Mouse (Mus musculus): Measurements from ENCODE around the gene Afg1l.
A peak's percentile ranks its signal among the peaks of the same experiment; 100 is the strongest.

Gene Afg1l

GRCm38 (mm10) chr10:42476774-42477475, 1.4 kb downstream of the Afg1l start:
- no peak for DNase-seq

DNA sequence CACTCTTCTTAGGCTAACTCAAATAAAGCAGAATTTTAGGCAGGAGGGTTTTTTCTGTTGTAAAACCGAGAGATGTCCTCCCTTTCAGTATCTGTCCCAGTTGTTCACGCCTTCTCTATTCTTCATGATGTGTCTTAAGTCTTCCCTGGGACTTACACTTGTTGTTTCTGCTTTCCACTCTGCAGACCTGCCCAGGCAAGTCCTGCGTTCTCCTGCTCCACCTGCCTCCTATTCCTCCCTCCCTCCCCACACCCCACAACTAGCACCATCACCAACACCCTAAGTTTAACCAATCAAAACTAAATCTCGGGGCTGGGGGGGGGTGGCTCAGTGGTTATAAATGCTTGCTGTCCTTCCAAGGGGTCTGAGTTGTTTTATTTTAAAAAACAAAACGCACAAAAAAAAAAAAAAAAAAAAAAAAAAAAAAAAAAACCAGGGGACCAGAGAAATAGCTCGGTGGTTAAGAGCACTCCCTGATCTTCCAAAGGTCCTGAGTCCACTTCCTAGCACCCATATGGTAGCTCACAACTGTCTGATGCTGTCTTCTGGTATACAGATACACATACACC, 3.3 kb downstream of the Afg1l start:
- no peak for DNase-seq

- DNase-seq, result no peak
Measured at GRCm38 (mm10) chr10:42464805-42465204, 13.6 kb downstream of the Afg1l start.

- no peak for DNase-seq
Measured at GRCm38 (mm10) chr10:42464224-42464623, 14.1 kb downstream of the Afg1l start.

- DNase-seq, result no peak
Measured at GRCm38 (mm10) chr10:42457557-42458191, 20.7 kb downstream of the Afg1l start.

GRCm38 (mm10) chr10:42455981-42456380, 22.4 kb downstream of the Afg1l start:
- no peak for DNase-seq

GRCm38 (mm10) chr10:42454690-42455089, 23.7 kb downstream of the Afg1l start:
- DNase-seq, result no peak

DNA sequence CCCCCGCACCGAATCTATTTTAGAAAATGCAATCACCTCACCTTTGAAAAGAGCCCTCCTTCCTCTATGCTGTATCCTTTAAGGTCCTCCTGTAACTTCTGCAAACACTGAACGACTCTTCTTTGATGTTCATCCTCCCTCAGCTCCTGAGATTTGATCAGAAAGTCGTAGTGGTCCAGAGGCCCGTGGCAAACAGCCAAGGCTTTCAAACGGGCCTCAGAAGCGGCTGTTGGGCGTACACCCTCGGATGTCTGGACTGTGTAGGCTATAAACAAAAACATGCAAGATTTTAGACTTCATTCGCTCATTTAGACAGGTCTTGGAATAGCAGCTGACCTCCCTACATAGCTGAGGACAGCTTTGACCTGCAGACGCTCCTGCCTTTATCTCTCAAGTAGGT, 24.1 kb downstream of the Afg1l start:
- DNase-seq, result no peak

DNA sequence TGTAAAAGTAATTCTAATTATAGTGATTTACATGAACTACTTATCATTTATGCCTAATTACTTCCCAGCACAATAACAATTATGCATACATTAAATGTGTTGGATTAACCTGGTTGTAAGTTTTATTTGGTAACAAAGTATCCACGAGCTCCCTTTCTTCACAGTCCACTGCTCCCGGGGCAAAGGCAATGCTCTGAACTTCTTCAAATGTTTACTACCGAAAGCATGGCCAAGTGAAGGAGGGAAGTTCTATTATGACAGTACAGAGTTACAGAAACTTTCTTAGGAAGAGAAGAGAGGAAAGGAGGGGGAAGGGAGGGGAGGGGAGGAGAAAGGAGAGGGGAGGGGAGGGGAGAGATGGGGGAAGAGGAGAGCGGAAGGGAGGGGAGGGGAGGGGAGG, 28.7 kb downstream of the Afg1l start:
- DNase-seq, result no peak

GRCm38 (mm10) chr10:42448371-42448770, 30.0 kb downstream of the Afg1l start:
- no peak for DNase-seq

DNA sequence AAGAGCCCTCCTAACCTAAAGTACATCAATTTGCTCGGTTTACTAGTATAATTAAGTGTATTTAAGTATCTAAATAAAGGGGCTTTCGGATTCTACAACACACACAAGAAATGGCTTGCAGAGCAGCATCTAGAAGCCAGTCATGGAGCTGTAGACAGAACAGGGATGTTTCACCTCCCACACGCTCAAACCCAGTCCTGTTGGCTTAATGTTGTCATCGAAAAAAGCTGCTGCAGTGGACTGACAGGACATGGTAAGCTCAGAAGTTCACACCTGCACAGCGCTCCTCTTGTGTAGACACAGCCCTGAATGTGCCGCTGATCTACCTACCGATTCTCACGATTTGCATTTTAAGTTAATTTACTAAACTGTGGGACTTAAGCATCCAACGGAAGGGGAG, 32.2 kb downstream of the Afg1l start:
- no peak for DNase-seq

DNA sequence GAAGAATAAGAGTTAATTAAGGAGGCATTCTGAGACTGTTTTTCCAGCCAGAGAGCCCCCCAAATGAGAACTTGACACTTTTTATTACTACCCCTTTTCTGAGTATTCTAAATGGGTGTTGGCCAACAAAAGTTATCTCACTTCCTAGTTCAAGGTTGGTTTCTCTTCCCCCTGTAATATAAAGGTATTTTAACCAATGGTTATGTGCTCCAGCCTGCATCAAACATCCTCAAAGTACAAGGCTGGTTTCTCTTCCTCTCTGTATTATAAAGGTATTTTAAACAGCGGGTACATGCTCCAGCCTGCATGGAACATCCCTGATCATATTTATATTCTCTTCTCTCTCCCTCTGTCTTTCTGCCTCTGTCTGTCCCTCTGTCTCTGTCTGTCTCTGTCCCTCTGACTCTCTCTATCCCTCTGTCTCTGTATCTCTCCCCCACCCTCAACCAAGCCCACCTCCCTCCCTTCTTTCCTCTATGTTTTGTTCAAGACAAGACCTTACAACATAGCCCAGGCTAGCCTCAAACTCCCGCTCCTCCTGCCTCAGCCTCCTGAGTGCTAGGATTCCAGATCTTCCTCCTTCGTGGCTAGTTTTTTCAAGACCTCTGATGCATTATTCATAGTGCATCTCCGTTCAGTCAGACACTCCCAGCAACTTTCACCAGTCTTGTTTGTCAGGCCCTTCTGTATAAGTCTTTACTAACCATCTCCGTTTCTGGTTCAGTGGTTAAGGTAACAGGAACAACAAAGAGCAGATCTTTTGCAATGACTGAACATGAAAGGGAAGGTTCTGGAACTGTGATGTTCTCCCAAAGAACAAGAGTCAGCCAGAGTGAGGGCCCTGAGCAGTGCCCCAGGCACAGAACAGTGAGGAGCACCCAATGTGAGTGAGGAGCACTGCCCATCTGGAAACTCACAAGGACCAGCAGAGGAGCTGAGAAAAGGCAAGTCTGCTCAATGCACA, 41.2 kb downstream of the Afg1l start:
- DNase-seq, result no peak

DNA sequence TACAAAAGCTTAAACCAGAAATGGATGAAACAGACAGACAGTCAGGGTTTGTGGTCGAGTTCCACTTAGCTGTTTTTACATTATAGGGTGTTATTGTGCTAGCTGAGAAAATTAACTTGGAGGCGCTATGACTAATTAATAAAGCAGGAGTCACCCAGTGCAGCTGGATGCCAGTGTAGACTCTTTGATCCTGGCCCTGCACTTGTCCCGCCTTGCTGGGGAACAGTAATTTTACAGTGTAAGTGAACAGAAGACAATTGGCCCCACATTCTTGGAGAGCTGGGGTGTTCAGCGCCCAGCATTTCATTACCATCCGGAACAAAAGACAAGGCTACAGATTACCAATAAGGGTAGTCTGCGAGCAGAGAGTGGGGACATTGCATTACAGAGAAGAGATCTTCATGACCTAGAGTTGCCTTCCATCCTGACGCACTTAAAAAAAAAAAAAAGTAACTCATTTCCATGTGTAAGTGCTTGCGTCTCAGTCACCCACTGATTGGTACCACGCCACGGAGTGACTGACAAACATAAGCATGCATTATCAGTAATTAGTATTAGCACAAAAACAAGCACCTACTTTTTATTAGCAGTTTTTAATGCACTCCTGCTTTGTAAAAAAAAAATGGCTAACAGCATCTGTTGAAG, 60.7 kb downstream of the Afg1l start:
- DNase-seq, result no peak

- DNase-seq, result no peak
Measured at GRCm38 (mm10) chr10:42415821-42416470, 62.4 kb downstream of the Afg1l start.

- DNase-seq, result no peak
Measured at GRCm38 (mm10) chr10:42410748-42411537, 67.4 kb downstream of the Afg1l start.

- no peak for DNase-seq
Measured at GRCm38 (mm10) chr10:42390436-42390835, 87.9 kb downstream of the Afg1l start.

GRCm38 (mm10) chr10:42388181-42388580, 90.2 kb downstream of the Afg1l start:
- DNase-seq, result no peak

DNA sequence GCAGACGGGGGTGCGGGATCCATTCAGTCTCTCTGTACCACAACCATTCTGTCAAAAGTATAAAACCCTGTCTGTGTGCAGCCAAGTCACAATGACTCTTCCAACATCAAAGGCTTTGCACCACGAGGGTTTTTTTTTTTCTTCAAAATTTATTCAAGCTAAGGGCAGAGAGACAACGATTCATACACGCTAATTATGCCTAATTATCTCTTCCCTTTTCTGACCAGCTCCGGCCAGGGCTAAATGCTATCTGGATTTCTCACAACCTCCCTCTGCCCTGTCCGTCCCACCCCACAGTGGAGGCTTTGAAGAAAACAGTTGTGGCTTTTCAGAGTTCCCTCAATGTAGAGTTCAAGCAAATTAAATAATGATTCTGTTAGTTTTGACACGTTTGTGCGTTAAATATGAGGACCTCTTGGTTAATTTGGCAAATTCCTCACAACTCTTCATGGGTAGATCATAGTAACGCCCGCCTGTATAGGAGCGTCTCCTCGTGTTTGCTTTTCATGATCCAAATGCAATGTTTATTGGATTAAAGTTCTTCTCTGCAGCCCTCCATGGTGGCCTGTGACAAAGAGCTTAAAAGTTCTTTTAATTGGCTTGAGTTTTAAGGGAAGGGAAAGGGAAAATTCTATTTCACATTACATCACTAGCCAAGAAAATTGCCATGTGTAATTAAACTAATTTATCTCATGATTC, 93.3 kb downstream of the Afg1l start:
- no peak for DNase-seq

GRCm38 (mm10) chr10:42383708-42384107, 94.7 kb downstream of the Afg1l start:
- no peak for DNase-seq

GRCm38 (mm10) chr10:42364216-42364615, 114.1 kb downstream of the Afg1l start:
- no peak for DNase-seq

DNA sequence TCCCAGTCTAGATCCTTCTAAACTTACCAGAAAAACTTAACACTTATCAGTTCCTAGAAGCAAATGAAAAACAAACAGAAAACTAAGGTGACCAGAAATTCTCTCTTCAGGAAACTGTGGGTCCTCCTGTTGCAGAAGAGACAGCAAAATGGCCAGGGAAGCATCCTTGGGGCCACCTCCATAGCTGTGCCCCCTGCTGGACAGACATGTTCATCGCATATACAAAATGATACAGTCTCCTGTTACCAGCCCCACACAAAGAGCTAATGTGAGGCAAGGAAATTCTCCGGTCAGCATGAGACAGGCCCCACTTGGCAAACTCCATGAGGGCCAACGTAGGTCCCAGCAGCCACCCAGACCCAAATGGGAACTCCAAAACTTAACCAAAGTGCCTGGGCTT, 122.4 kb downstream of the Afg1l start:
- peak; percentile 9 to 12 for DNase-seq

Data from thymus, postnatal 36 days (tissue).